Mouse (Mus musculus) brain, embryonic 14.5 days (tissue): ENCODE results near the gene Gpn3.

Source experiments
- CTCF ChIP-seq: fragments of 200-500 bp; IDR thresholded peaks from 2 replicates; pipeline ENCODE4 v1.5.1; 2012; ENCODE audit warnings: inconsistent platforms, mild to moderate bottlenecking, moderate library complexity, borderline replicate concordance; ENCODE audit not compliant: insufficient read depth, insufficient read length; ENCODE audit errors: extremely low read depth
- POLR2A ChIP-seq: fragments of 200-500 bp; IDR thresholded peaks from 2 replicates; pipeline ENCODE4 v1.6.1; 2012; ENCODE audit warnings: mild to moderate bottlenecking, inconsistent platforms, borderline replicate concordance; ENCODE audit not compliant: poor library complexity, insufficient read depth, insufficient read length, severe bottlenecking; ENCODE audit errors: extremely low read depth

DNA sequence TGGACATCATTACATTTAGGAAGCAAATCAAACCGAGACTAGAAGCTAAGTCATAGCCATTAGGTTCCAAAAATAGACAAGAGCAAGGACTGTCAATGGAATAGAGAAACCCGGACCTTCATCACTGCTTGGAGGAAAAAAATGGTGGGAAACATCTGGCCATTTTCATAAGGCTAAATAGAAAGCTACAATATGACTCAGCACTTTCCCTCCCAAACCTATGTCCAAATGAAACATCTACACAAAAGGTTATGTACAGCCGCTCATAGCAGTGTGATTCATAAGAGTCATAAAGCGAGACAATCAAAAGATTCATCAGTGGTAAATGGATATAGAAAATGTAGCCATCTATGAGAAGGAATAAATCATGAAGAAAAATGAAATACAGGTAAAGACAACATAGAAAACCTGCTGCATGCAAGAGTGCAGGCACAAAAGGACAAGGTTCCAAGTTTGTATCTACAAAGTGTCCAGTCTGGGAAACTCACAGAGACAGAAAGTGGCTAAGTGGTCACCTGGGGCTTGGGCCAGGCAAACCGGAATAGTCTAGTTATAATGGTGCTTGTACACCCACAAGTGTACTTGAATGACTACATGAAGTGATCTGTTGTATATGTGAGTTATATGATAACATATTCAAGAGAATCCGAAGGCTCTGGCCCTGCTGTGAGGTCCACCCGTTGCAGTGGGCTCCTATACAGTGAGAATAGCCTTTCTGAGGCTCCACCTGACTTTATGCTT lies 35.0 kb upstream of the Gpn3 start:
- no peak for TF ChIP-seq CTCF
- TF ChIP-seq POLR2A: no peak
